Mouse (Mus musculus): ENCODE data around the gene Ppp2r1a. TPM values are rescaled to one million over a fixed set of nuclear protein-coding genes. Genes with fewer than 3 reads are reported as not detected.

The Ppp2r1a gene
- polyA plus RNA-seq (2016; fragmentation: Nextera tagmentation; extraction: Ambion mirVana) = 546 and 551 TPM in 2 replicates

DNA sequence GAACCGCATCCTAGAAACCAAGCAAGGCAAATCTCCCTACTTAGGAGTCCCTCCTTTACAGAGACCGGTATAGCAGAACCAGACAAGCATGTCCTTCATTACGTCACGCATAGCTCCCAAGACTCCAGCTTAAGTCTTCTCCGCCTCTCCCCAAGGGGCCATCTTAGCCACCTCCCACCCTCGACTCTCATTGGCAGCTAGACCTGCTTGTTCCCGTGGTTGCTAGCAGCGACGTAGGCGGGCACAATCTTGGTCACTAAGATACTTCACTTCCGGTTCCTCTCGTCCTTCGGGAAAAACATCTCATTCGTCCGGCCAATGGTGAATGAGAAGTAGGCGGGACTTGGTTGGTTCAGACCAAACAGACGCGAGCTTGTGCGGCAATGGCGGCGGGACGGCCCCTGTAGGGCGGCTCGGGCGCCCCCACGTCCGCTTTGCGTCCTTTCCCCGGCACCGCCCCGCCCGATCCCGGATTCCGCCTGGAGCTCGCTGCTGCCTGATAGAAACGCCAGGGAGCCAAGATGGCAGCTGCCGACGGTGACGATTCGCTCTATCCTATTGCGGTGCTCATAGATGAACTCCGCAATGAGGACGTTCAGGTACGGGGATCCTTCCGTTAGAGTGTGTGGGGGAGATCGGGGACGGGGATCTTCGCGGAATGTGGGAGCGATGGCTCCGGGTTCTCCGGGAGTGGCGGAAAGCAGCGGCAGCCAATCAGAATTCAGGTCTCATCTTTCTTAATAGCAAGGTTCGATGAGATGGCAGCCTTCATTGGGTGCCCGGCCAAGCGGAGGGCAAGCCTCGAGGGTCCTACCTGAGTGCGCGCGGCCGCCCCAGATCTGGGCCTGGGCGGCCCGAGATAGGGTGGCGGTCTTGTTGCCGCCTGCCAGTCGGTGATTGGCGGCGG lies at the start of gene Ppp2r1a:
Gene Ppp2r1a (plus strand): TSS at position 327 of the 907 bp plus-strand sequence.
- Histone ChIP-seq H3K4me1 (peaks cover 21% of the 10 kb centered on the region), H3K27ac (peak within 1 kb of the TSS; percentile 97), H3K9me3 (no peaks in the 10 kb centered on the region), H3K4me2 (replicated peaks) (peak within 1 kb of the TSS; percentile 70), H3K4me3 (peak within 1 kb of the TSS; percentile 60), H3K9ac (peak within 1 kb of the TSS; percentile 84), H3K36me3 (no peaks in the 10 kb centered on the region), H3K27me3 (replicated peaks) (no peaks in the 10 kb centered on the region)
- ATAC-seq (ENCODE audit: low FRiP score, low read depth) = peak; percentile 99
- WGBS = under 1% methylated on average over 69 of the region's 69 CpGs

DNA sequence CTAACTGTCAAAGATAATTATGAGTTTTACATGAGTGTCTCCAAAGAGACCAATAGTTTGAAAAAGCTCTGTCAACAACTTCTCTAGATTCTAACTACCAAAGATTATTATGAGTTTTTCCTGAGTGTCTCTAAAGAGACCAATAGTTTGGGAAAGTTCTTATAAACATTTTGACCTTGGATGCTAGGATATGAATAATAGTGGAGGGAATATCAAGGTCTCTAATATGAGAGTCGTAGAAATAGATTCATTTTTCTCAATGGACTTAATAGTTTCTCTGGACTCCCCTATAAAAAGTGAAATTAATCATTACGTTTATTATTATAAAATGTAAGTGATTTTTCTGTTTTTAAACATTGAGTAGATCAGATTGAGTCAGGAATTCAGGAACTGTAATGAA lies 40.1 kb upstream of the Ppp2r1a start, which contains the start of gene Vmn1r231:
Gene Vmn1r231 (minus strand): TSS at position 101 of the 400 bp plus-strand sequence.
- no peak within 1 kb of the TSS for H3K27ac ChIP-seq
- H3K9ac ChIP-seq = no peak within 1 kb of the TSS
- H3K4me2 ChIP-seq (replicated peaks) = no peak within 1 kb of the TSS
- no peaks in the 10 kb centered on the region for H3K9me3 ChIP-seq
- 71% methylated on average over 2 of the region's 2 CpGs for WGBS
- H3K27me3 ChIP-seq (replicated peaks) = no peaks in the 10 kb centered on the region
- ATAC-seq (ENCODE audit: low FRiP score, low read depth) = no peak
- no peaks in the 10 kb centered on the region for H3K4me1 ChIP-seq
- no peak within 1 kb of the TSS for H3K4me3 ChIP-seq
- no peaks in the 10 kb centered on the region for H3K36me3 ChIP-seq

DNA sequence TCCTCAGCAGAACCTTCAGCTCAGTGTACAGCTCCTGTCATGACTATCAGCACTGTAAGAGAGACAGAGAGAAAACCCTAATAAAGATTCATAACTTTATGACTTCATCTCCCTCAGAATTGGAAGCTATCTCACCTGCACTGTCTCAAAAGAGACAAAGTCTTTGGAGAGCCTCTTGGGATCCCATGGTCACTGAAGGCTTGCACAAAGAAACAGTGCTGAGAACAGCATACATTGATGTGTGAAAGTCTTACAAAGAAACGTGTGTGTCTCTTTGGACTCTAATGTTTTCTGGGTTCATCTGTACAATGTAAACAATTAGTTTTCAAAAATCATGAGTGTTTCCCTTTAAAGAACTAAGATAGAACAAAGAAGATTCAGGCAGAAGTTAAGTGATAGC lies 25.5 kb upstream of the Ppp2r1a start, which contains the start of gene Vmn1r232:
Gene Vmn1r232 (minus strand): TSS at position 101 of the 400 bp plus-strand sequence.
- no peaks in the 10 kb centered on the region for H3K9me3 ChIP-seq
- no peak within 1 kb of the TSS for H3K4me2 ChIP-seq (replicated peaks)
- H3K4me3 ChIP-seq = no peak within 1 kb of the TSS
- no peaks in the 10 kb centered on the region for H3K27me3 ChIP-seq (replicated peaks)
- H3K36me3 ChIP-seq = no peaks in the 10 kb centered on the region
- H3K4me1 ChIP-seq = no peaks in the 10 kb centered on the region
- no peak within 1 kb of the TSS for H3K9ac ChIP-seq
- H3K27ac ChIP-seq = no peak within 1 kb of the TSS
- 49% methylated on average over 1 of the region's 1 CpGs for WGBS
- no peak for ATAC-seq (ENCODE audit: low FRiP score, low read depth)

DNA sequence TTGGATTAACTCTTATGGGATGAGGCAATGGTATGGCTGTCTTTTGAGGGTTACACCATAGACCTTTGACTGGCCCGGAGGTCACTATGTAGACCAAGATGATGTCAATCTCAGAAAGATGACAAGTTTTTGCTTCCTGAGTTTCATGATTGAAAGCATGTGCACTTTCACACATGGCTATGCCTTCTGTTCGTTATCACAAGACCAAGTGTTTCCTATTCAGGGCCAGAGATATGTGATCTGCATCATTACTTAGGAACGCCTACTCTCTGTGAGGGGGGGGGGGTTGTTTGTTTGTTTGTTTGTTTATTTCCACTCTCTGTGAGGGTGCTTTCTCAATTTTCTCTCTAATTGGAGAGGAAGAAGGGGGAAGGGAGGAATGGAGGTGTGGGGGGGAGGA lies 885 bp upstream of the Ppp2r1a start:
- no peak overlapping the region for H3K27ac ChIP-seq
- 52% methylated on average over 3 of the region's 3 CpGs for WGBS
- H3K36me3 ChIP-seq = no peaks in the 10 kb centered on the region
- H3K9me3 ChIP-seq = no peaks in the 10 kb centered on the region
- no peaks in the 10 kb centered on the region for H3K27me3 ChIP-seq (replicated peaks)
- H3K4me2 ChIP-seq (replicated peaks) = peak overlapping the region; percentile 58
- peak overlapping the region; percentile 36 for H3K4me3 ChIP-seq
- ATAC-seq (ENCODE audit: low FRiP score, low read depth) = peak; percentile 5
- peak overlapping the region; percentile 49; the same call in 1 of the 2 replicates for H3K9ac ChIP-seq
- H3K4me1 ChIP-seq = peaks cover 21% of the 10 kb centered on the region

DNA sequence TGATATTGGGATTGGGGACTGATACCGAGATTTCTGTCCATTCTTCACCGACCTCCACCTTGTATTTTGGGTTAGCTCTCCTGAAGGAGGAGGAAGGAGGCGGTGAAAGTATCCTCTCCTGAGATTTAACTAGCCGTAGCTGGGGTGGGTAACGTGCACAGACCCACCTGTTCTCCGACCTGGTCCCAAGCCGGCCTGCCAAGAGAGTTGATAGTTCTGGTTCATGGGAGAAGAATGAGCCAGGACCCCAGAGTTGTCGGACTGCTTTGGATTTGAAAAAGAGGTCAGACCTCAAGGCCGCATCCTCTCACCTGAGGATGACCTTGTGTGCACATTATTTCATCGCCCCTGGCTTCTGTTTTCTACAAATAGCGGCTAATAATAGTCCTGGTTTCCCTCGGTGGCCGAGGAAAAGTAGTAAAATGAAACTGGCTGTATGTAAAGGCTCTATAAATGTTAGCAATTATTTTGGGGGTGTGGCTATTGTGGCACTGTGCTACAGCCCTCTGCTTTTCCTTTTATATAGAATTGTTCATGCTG lies 985 bp downstream of the Ppp2r1a start:
- peak; percentile 1; the same call in 1 of the 2 replicates for ATAC-seq (ENCODE audit: low FRiP score, low read depth)
- WGBS = under 1% methylated on average over 13 of the region's 13 CpGs

GRCm38 (mm10) chr17:20946636-20947035 lies 1.5 kb downstream of the Ppp2r1a start:
- Histone ChIP-seq H3K27ac (no peak overlapping the region), H3K27me3 (replicated peaks) (no peaks in the 10 kb centered on the region)

More for the DNA sequence above, 985 bp downstream of the Ppp2r1a start:
- H3K4me2 ChIP-seq (replicated peaks) = peak overlapping the region; percentile 70
- H3K27ac ChIP-seq = peak overlapping the region; percentile 97; the same call in 1 of the 2 replicates
- H3K27me3 ChIP-seq (replicated peaks) = no peaks in the 10 kb centered on the region
- peak overlapping the region; percentile 84 for H3K9ac ChIP-seq
- H3K9me3 ChIP-seq = no peaks in the 10 kb centered on the region
- H3K36me3 ChIP-seq = no peaks in the 10 kb centered on the region
- H3K4me1 ChIP-seq = peaks cover 21% of the 10 kb centered on the region
- H3K4me3 ChIP-seq = peak overlapping the region; percentile 60

GRCm38 (mm10) chr17:20960386-20960785 lies 15.3 kb downstream of the Ppp2r1a start:
- no peak for ATAC-seq (ENCODE audit: low FRiP score, low read depth)
- no peak overlapping the region for H3K4me3 ChIP-seq
- H3K27me3 ChIP-seq (replicated peaks) = no peaks in the 10 kb centered on the region
- H3K36me3 ChIP-seq = peaks cover 98% of the 10 kb centered on the region
- H3K4me2 ChIP-seq (replicated peaks) = no peak overlapping the region
- no peaks in the 10 kb centered on the region for H3K9me3 ChIP-seq
- H3K27ac ChIP-seq = no peak overlapping the region
- H3K9ac ChIP-seq = no peak overlapping the region
- no peaks in the 10 kb centered on the region for H3K4me1 ChIP-seq
- 93% methylated on average over 5 of the region's 5 CpGs for WGBS

More at GRCm38 (mm10) chr17:20946636-20947035, 1.5 kb downstream of the Ppp2r1a start:
- no peak for ATAC-seq (ENCODE audit: low FRiP score, low read depth)
- Histone ChIP-seq H3K4me1 (peaks cover 21% of the 10 kb centered on the region), H3K4me3 (peak overlapping the region; percentile 60), H3K36me3 (0 out of 2 replicates have a peak, but pooled peaks cover under 1% of the 10 kb centered on the region), H3K9me3 (no peaks in the 10 kb centered on the region), H3K9ac (peak overlapping the region; percentile 84), H3K4me2 (replicated peaks) (peak overlapping the region; percentile 70)

DNA sequence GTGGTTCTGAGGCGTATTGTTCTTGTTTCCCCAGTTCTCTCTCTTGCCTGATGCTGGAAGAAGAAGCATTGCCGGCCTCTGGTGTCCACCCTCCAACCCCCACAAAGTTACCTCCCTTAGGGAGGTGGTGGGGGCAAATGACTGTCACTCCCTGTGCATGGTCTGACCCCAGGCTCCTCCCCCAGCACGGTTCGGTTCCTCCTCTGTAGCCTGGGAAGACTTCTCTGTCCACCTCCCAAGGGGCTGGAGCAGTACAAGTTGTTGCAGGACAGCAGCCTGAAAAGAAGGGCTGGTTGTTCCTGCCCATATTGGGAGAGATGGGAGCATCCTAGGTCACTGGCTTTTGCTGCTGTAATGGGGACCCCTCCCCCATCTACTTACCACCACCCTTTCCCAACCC lies 20.3 kb downstream of the Ppp2r1a start:
- ATAC-seq (ENCODE audit: low FRiP score, low read depth) = no peak; the same call in 1 of the 2 replicates
- H3K4me3 ChIP-seq = no peak overlapping the region
- no peaks in the 10 kb centered on the region for H3K4me1 ChIP-seq
- H3K27me3 ChIP-seq (replicated peaks) = no peaks in the 10 kb centered on the region
- WGBS = 89% methylated on average over 4 of the region's 4 CpGs
- H3K27ac ChIP-seq = no peak overlapping the region
- H3K9ac ChIP-seq = no peak overlapping the region
- no peak overlapping the region for H3K4me2 ChIP-seq (replicated peaks)
- peaks cover 91% of the 10 kb centered on the region for H3K36me3 ChIP-seq
- H3K9me3 ChIP-seq = no peaks in the 10 kb centered on the region

DNA sequence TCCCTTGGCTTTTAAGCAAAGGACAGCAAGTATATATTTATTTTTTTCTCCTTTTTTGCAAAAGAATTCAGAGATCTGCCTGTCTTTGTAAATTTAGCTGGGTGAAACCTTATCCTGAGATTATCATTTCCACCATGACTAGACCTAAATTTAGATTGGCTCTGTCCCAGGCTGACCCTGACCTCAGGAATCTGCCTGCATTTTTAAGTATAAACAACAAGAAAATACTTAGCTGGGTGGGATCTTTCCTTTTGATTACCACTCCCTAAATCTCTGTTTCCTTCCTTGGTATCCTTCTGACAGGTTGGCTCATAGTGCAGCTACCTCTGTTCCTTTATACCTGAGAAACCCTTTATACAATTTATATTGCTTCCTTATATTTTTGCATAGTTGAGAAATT lies 21.6 kb downstream of the Ppp2r1a start:
- no peak overlapping the region for H3K27ac ChIP-seq
- H3K4me3 ChIP-seq = no peak overlapping the region
- no peaks in the 10 kb centered on the region for H3K4me1 ChIP-seq
- H3K27me3 ChIP-seq (replicated peaks) = no peaks in the 10 kb centered on the region
- no peak for ATAC-seq (ENCODE audit: low FRiP score, low read depth)
- H3K9me3 ChIP-seq = no peaks in the 10 kb centered on the region
- H3K9ac ChIP-seq = no peak overlapping the region
- peaks cover 79% of the 10 kb centered on the region for H3K36me3 ChIP-seq
- H3K4me2 ChIP-seq (replicated peaks) = no peak overlapping the region

- no peak for ATAC-seq (ENCODE audit: low FRiP score, low read depth)
- H3K9me3 ChIP-seq = no peaks in the 10 kb centered on the region
- no peaks in the 10 kb centered on the region for H3K36me3 ChIP-seq
- no peaks in the 10 kb centered on the region for H3K27me3 ChIP-seq (replicated peaks)
- WGBS = 83% methylated on average over 2 of the region's 2 CpGs
- no peak overlapping the region for H3K4me2 ChIP-seq (replicated peaks)
- no peak overlapping the region for H3K9ac ChIP-seq
- H3K4me1 ChIP-seq = no peaks in the 10 kb centered on the region
- H3K4me3 ChIP-seq = no peak overlapping the region
- H3K27ac ChIP-seq = no peak overlapping the region
These were observed 48.6 kb downstream of the Ppp2r1a start for GRCm38 (mm10) chr17:20993716-20994115.

DNA sequence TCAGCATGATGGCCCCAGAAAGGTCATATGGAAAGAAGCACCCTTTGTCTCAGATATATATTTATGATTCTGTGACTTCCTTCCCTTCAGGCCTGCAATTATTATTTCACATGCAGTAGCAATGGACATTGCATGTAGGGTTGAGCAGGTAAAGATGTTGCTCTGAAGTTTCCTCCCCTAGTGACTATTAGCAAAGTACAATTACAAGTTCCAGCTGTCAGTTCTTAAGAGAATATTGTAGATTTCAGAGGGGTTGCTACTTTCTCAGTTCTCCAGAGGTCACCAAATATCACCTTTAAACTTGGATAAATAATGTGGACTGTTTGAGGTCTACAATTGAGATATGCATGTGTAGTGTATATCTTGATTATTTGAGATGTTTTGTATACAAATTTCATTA lies 51.3 kb downstream of the Ppp2r1a start, which contains the start of gene Vmn1r233:
Gene Vmn1r233 (minus strand): TSS at position 101 of the 400 bp plus-strand sequence.
- Histone ChIP-seq H3K4me1 (no peaks in the 10 kb centered on the region), H3K27me3 (replicated peaks) (no peaks in the 10 kb centered on the region), H3K4me2 (replicated peaks) (no peak within 1 kb of the TSS), H3K9me3 (no peaks in the 10 kb centered on the region), H3K36me3 (no peaks in the 10 kb centered on the region), H3K9ac (no peak within 1 kb of the TSS), H3K27ac (no peak within 1 kb of the TSS), H3K4me3 (no peak within 1 kb of the TSS)
- ATAC-seq (ENCODE audit: low FRiP score, low read depth) = no peak

Measured in neural tube, embryonic 12.5 days (tissue).